ENCODE assay signal across 22 mouse cellular contexts in the genomic region with DNA sequence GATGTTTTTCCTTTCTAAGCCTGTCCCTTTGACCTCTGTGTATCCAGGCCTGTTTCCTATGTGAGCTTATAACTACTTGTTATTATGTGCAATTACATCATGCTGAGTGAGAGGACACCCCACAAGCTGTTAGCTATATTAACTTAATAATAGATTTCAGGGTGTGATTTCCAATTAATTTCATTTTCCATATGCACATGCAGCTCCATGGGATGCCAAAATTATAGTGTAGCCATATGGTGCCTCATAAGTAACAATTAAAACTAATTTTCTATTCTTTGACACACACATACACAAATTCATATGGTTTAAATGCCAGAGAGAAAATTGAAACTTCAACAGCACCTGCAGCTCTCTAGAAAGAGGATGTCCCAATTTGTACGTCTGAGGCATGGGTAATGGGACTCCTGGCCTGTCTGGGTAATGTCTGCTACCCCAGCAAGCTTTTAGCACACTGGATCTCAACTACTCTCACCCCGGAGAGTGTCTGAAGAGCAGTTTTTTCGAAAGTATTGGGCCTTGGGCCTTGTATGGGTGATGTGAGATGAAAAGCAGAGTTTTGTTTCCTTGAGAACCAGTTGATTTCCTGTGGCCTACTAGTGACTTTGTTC.
DNase-seq lines count a peak whose midpoint lies in the region; ATAC-seq and TF ChIP-seq lines count a peak whose summit lies in the region.
"Had no signal": no experiment of that assay in that cellular context is flagged by ENCODE, and none has a peak within 500 bp of the region (broad histone marks: within the 10 kb centered on the region; RNA-seq: fewer than 3 reads in every experiment).

No protein-coding gene starts in this region.

- TF ChIP-seq RAD21 in CH12.LX (IDR thresholded peaks at IDR 0.05; ENCODE audit: low read depth, low read length), result no peak

- TF ChIP-seq POLR2A in liver, adult 2 months (IDR thresholded peaks at IDR 0.05; ENCODE audit: extremely low read depth, insufficient read depth, low read length), result no peak
- no peak for TF ChIP-seq POLR2A in CH12.LX (IDR thresholded peaks at IDR 0.05; ENCODE audit: low read depth, low read length)
- no peak for TF ChIP-seq POLR2A in brain, embryonic 14.5 days (IDR thresholded peaks at IDR 0.05; ENCODE audit: borderline replicate concordance, extremely low read depth, insufficient read depth, insufficient read length, poor library complexity, severe bottlenecking)

- dilution Hi-C loops in CH12.LX (cut with MboI; ENCODE audit: extremely low pct_ligation_motif_present, extremely low pct_unique_long_range_greater_than_20kb, low sequenced_read_pairs), result no loop called here

- H3K27ac ChIP-seq in forebrain, embryonic 15.5 days (replicated peaks), result peak overlapping the region; percentile 39
- no peak overlapping the region for H3K27ac ChIP-seq in forebrain, postnatal 0 days (ENCODE audit: low read depth, low read length)
- no peak overlapping the region for H3K27ac ChIP-seq in liver, adult 2 months (replicated peaks; ENCODE audit: insufficient read depth, low read depth, low read length)
- no peak overlapping the region for H3K27ac ChIP-seq in CH12.LX (ENCODE audit: insufficient read depth, low read depth)
- H3K27ac ChIP-seq: embryonic facial prominence, embryonic 15.5 days; gastrocnemius, adult 2 months; heart, embryonic 10.5 days; hindbrain, embryonic 12.5 days had no signal

- no peak for DNase-seq in forebrain, postnatal 0 days
- DNase-seq in liver, adult 2 months (ENCODE audit: extremely low read depth, low read depth, low spot score), result peak; percentile 48
- no peak for DNase-seq in liver
- DNase-seq in CH12.LX (ENCODE audit: extremely low read depth), result no peak
- DNase-seq in brain, embryonic 14.5 days (ENCODE audit: low read depth), result peak; percentile 81
- DNase-seq in gastrocnemius, postnatal 4 days (ENCODE audit: low spot score in 2 of 2), result no peak
- no peak for DNase-seq in urinary bladder, adult 18-20 months (ENCODE audit: low spot score in 2 of 2)
- DNase-seq: B cell, adult 2 months; cerebellum, adult 18-20 months; cerebellum, adult 9-11 months; cerebellum, postnatal 36 days; gastrocnemius, adult 2 months; gastrocnemius, postnatal 36 days; heart, adult 18-20 months; heart, postnatal 10 days; heart, postnatal 4 days had no signal

- H3K27me3 ChIP-seq in forebrain, embryonic 15.5 days, result no peaks in the 10 kb centered on the region
- no peaks in the 10 kb centered on the region for H3K27me3 ChIP-seq in forebrain, postnatal 0 days (ENCODE audit: insufficient read depth, low read length)
- H3K27me3 ChIP-seq in liver, adult 2 months (ENCODE audit: control insufficient read depth, insufficient read depth, low read length), result no peaks in the 10 kb centered on the region
- no peaks in the 10 kb centered on the region for H3K27me3 ChIP-seq in CH12.LX (replicated peaks)
- H3K27me3 ChIP-seq: embryonic facial prominence, embryonic 15.5 days; hindbrain, embryonic 12.5 days had no signal

- no peaks in the 10 kb centered on the region for H3K9me3 ChIP-seq in forebrain, embryonic 15.5 days
- H3K9me3 ChIP-seq in forebrain, postnatal 0 days (ENCODE audit: low read length), result no peaks in the 10 kb centered on the region
- no peaks in the 10 kb centered on the region for H3K9me3 ChIP-seq in CH12.LX (replicated peaks; ENCODE audit: low read length)
- H3K9me3 ChIP-seq: embryonic facial prominence, embryonic 15.5 days; heart, embryonic 10.5 days; hindbrain, embryonic 12.5 days had no signal

- TF ChIP-seq CTCF in forebrain, postnatal 0 days (IDR thresholded peaks at IDR 0.05; ENCODE audit: low read depth), result no peak
- TF ChIP-seq CTCF in liver, adult 2 months (IDR thresholded peaks at IDR 0.05; ENCODE audit: low read depth, low read length), result no peak
- no peak for TF ChIP-seq CTCF in CH12.LX (conservative IDR thresholded peaks at IDR 0.05 in 1 of 2, IDR thresholded peaks at IDR 0.05 in 1 of 2; ENCODE audit: low read depth in 2 of 2, low read length in 2 of 2)
- TF ChIP-seq CTCF in brain, embryonic 14.5 days (IDR thresholded peaks at IDR 0.05; ENCODE audit: borderline replicate concordance, extremely low read depth, insufficient read depth, insufficient read length), result no peak

- H3K79me2 ChIP-seq in liver, adult 2 months (ENCODE audit: control insufficient read depth, insufficient read depth, low read length), result peaks cover 6% of the 10 kb centered on the region; the same call in 1 of the 2 replicates
- no peaks in the 10 kb centered on the region; the same call in 1 of the 2 replicates for H3K79me2 ChIP-seq in CH12.LX (replicated peaks; ENCODE audit: control insufficient read depth, extremely low read depth, insufficient read depth, poor library complexity, severe bottlenecking)

- H3K4me3 ChIP-seq in forebrain, embryonic 15.5 days, result no peak overlapping the region
- no peak overlapping the region for H3K4me3 ChIP-seq in forebrain, postnatal 0 days (ENCODE audit: low read depth, low read length)
- no peak overlapping the region for H3K4me3 ChIP-seq in liver, adult 2 months (ENCODE audit: insufficient read depth, low read depth, low read length)
- H3K4me3 ChIP-seq in CH12.LX (replicated peaks in 1 of 3; ENCODE audit: low read depth in 2 of 3, low read length in 2 of 3, poor library complexity in 1 of 3), result no peak overlapping the region
- H3K4me3 ChIP-seq: embryonic facial prominence, embryonic 15.5 days; erythroblast, embryonic 14.5 days; gastrocnemius, adult 2 months; heart, embryonic 10.5 days; hindbrain, embryonic 12.5 days had no signal

- in situ Hi-C loops in CH12.LX (cut with MboI; ENCODE audit: low pct_ligation_motif_present, low pct_unique_long_range_greater_than_20kb, low sequenced_read_pairs), result no loop called here

- 0 out of 2 replicates have a peak, but pooled peaks have one; percentile 35 for ATAC-seq in forebrain, embryonic 15.5 days (replicated peaks)
- ATAC-seq in forebrain, postnatal 0 days, result no peak
- ATAC-seq: intestine, embryonic 16.5 days had no signal

- no peak for TF ChIP-seq EP300 in CH12.LX (IDR thresholded peaks at IDR 0.05; ENCODE audit: low read length)

- no peak overlapping the region for H3K9ac ChIP-seq in forebrain, embryonic 15.5 days (replicated peaks)
- no peak overlapping the region for H3K9ac ChIP-seq in forebrain, postnatal 0 days
- H3K9ac ChIP-seq in liver, adult 2 months (ENCODE audit: low read depth, low read length), result no peak overlapping the region
- H3K9ac ChIP-seq in CH12.LX (ENCODE audit: insufficient read depth, low read depth), result peak overlapping the region; percentile 44; the same call in 1 of the 2 replicates
- H3K9ac ChIP-seq: embryonic facial prominence, embryonic 15.5 days; hindbrain, embryonic 12.5 days had no signal

- H3K4me2 ChIP-seq in forebrain, embryonic 15.5 days (replicated peaks), result no peak overlapping the region
- no peak overlapping the region for H3K4me2 ChIP-seq in forebrain, postnatal 0 days (ENCODE audit: low read depth)
- peak overlapping the region; percentile 63 for H3K4me2 ChIP-seq in CH12.LX (ENCODE audit: insufficient read depth, low read depth, poor library complexity, severe bottlenecking)
- H3K4me2 ChIP-seq: embryonic facial prominence, embryonic 15.5 days; hindbrain, embryonic 12.5 days had no signal

- peaks cover 12% of the 10 kb centered on the region for H3K4me1 ChIP-seq in forebrain, embryonic 15.5 days
- H3K4me1 ChIP-seq in forebrain, postnatal 0 days (ENCODE audit: insufficient read depth), result no peaks in the 10 kb centered on the region; the same call in 1 of the 2 replicates
- peaks cover 11% of the 10 kb centered on the region for H3K4me1 ChIP-seq in liver, adult 2 months (ENCODE audit: control insufficient read depth, insufficient read depth, low read length)
- peaks cover 15 to 66% of the 10 kb centered on the region in 2 experiments for H3K4me1 ChIP-seq in CH12.LX (ENCODE audit: control insufficient read depth in 1 of 2, insufficient read depth in 2 of 2)
- H3K4me1 ChIP-seq: embryonic facial prominence, embryonic 15.5 days; heart, embryonic 10.5 days; hindbrain, embryonic 12.5 days had no signal

- H3K36me3 ChIP-seq in forebrain, embryonic 15.5 days, result no peaks in the 10 kb centered on the region
- no peaks in the 10 kb centered on the region for H3K36me3 ChIP-seq in forebrain, postnatal 0 days (ENCODE audit: insufficient read depth)
- no peaks in the 10 kb centered on the region for H3K36me3 ChIP-seq in liver, adult 2 months (ENCODE audit: control insufficient read depth, insufficient read depth, low read length)
- H3K36me3 ChIP-seq in CH12.LX (replicated peaks in 1 of 2; ENCODE audit: control insufficient read depth in 1 of 2, insufficient read depth in 1 of 2, low read length in 1 of 2), result peaks cover 2 to 34% of the 10 kb centered on the region in 2 experiments
- H3K36me3 ChIP-seq: embryonic facial prominence, embryonic 15.5 days; heart, embryonic 10.5 days; hindbrain, embryonic 12.5 days had no signal

- WGBS in forebrain, embryonic 15.5 days, result 56% methylated on average over 3 of the region's 3 CpGs
- WGBS in forebrain, postnatal 0 days, result 53% methylated on average over 3 of the region's 3 CpGs
- WGBS in liver, adult 2 months, result 76% methylated on average over 3 of the region's 3 CpGs

TF ChIP-seq in CH12.LX, 34 proteins besides CTCF, POLR2A, EP300 and RAD21:
- TF ChIP-seq ZNF384 (IDR thresholded peaks at IDR 0.05; ENCODE audit: low read depth, low read length) (no peak), SIN3A (IDR thresholded peaks at IDR 0.05; ENCODE audit: low read length) (no peak), ZKSCAN1 (IDR thresholded peaks at IDR 0.05; ENCODE audit: borderline replicate concordance, low read depth, low read length) (no peak), NELFE (IDR thresholded peaks at IDR 0.05; ENCODE audit: low read depth, low read length) (no peak), MEF2A (IDR thresholded peaks at IDR 0.05; ENCODE audit: borderline replicate concordance, low read depth, low read length) (no peak), JUN (IDR thresholded peaks at IDR 0.05; ENCODE audit: insufficient read depth, low read depth, low read length) (no peak), TCF12 (IDR thresholded peaks at IDR 0.05; ENCODE audit: low read depth, low read length) (no peak), MYC (IDR thresholded peaks at IDR 0.05; ENCODE audit: low read depth, low read length) (no peak), HCFC1 (IDR thresholded peaks at IDR 0.05; ENCODE audit: low read depth, low read length) (no peak), NRF1 (IDR thresholded peaks at IDR 0.05; ENCODE audit: low read depth, low read length) (no peak), ETS1 (conservative IDR thresholded peaks at IDR 0.05; ENCODE audit: low read depth, low read length) (no peak), IRF4 (IDR thresholded peaks at IDR 0.05; ENCODE audit: low read depth, low read length) (no peak), POLR2AphosphoS2 (IDR thresholded peaks at IDR 0.05; ENCODE audit: low read depth, low read length) (no peak)

Comparison
In these comparisons a context has a peak if more than half of its experiments do, and no peak if none do; other contexts are left out.
1. DNase-seq: peak in liver, adult 2 months (single experiment) and brain, embryonic 14.5 days (single experiment); none in forebrain, postnatal 0 days (single experiment), liver (single experiment), CH12.LX (single experiment), gastrocnemius, postnatal 4 days (0 of 2) and urinary bladder, adult 18-20 months (0 of 2).